Mouse (Mus musculus): ENCODE measurements around the gene Pfdn5.

Pfdn5 gene

DNA sequence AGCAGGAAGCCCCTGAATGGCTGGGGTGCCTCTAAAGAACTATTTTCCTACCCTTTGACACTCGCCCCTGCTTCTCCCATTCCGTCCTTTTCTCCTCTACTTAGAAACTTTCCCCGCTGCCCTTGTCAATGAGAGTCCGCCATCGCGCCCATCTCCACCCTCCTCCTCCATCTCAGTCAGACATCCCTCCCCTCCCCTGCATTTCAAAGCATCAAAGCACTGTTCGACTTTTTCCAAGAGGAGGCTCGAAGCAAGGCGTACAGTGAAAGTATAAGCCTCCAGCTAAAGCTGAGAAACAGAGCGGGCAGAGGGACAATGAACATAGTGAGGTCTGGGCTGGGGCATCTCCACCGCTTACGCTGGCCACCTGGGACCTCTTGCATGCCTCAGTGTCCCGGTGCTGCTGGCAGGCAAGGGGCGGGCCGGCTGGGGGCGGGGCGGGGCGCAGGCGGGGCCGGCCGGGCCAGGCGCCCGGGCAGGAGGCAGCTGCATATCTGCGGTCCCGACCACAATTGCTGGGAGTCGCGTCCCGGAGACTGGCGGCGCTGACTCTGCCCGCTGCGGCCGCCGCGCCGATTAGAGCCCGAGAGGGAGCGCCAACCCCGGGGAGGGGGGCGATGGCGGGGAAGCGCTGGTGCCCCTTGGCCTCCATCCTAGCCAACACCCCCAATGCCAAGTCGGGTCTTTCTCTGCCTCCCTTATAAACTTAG is 50.7 kb downstream of the Pfdn5 start:
- peak; percentile 85 for DNase-seq

DNA sequence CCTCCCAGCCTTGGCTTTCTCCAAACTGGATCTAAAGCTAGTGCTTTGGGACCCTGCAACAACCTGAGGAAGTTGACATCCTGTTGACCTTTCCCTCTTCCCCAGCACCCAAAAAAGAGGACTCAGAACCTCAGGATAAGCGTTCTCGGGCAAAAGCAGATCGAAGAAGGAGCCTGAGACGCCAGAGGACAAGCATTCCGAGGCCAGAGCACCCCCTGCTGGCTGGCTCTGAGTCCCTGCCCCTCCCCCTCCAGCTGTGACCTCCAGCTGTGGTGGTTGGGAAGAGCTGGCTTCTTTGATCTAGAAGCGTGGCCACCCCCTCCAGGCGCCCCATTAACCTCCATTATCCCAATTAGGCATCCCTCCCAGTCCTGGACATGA is 51.2 kb downstream of the Pfdn5 start:
- DNase-seq = peak; percentile 87

DNA sequence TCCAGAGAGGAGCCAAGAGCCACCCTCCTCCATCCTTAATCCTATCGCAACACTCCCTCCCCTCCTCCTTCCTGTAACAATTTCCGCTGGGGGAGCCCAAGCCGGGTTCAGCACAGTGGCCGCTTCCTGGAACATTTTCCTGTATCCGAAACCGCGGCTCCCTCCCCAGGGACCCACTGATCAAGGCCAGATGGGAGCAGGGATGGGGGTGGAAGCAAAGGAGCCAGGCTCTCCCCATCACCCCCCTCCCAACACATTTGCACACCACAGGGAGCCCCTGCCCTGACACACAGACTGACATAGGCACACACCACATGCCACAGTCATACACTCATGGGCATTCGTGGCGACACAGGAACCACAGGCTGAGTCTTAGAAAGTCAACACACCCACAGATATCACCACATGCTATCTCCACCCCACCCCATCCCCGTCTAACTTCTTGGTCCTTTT is 51.9 kb downstream of the Pfdn5 start:
- peak; percentile 33 for DNase-seq

Measured in liver (tissue).